Mouse (Mus musculus) testis, adult 2 months (tissue): Measurements from ENCODE around the gene Tra2a.

Source experiments
- CTCF ChIP-seq: fragments of 200-500 bp; IDR thresholded peaks from 2 replicates; pipeline ENCODE4 v1.5.1; 2012; ENCODE audit warnings: low read depth, mild to moderate bottlenecking, inconsistent platforms, low read length, moderate library complexity; ENCODE audit not compliant: control insufficient read depth, insufficient read depth, insufficient replicate concordance
- POLR2A ChIP-seq: fragments of 200-500 bp; IDR thresholded peaks from 2 replicates; pipeline ENCODE4 v1.6.1; 2012; ENCODE audit warnings: low read depth, mild to moderate bottlenecking, inconsistent platforms, low read length, moderate library complexity; ENCODE audit not compliant: control insufficient read depth

GRCm38 (mm10) chr6:49233356-49233755 is 30.5 kb downstream of the Tra2a start:
- TF ChIP-seq CTCF: no peak; the same call in 1 of the 2 replicates
- no peak for TF ChIP-seq POLR2A
